Mouse (Mus musculus): Measurements from ENCODE around the gene Map3k6. TPM values are rescaled to one million over a fixed set of nuclear protein-coding genes. Genes with fewer than 3 reads are reported as not detected.

The Map3k6 gene
- total and polyA plus RNA-seq, 3 experiments, result 15.7 to 27.3 (median 16.3) TPM

DNA sequence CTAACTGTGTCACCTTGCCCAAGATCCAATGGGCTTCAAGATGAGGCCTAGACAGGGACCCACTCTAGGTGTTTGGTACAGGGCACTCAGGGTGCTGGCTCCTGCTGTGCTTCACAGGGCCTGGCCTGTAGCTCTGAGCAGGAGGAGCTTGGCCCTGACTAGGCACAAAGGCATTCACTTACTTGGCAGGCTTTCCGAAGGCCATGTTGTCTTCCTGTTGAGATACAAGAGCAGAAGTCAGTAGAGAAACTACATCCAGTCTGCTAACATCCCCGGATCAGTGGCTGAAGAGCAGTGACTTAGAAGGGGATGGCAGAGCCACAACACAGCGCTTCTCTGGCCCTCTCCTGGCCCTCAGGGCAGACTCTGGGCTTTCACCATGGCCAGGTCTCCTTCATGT is 29.0 kb downstream of the Map3k6 start:
- no peak overlapping the region for H3K9ac ChIP-seq (ENCODE audit: low read depth, low read length)
- peak; percentile 66 to 76 for DNase-seq
- WGBS, result 38% methylated on average over 3 of the region's 3 CpGs
- intact Hi-C loops (cut with DNase I), result no loop called here
- no peaks in the 10 kb centered on the region; the same call in 1 of the 2 replicates for H3K36me3 ChIP-seq (ENCODE audit: control insufficient read depth, insufficient read depth, low read length)
- H3K27me3 ChIP-seq (ENCODE audit: control insufficient read depth, insufficient read depth, low read length), result no peaks in the 10 kb centered on the region
- peaks cover 13% of the 10 kb centered on the region for H3K4me1 ChIP-seq (ENCODE audit: control insufficient read depth, insufficient read depth, low read length)
- TF ChIP-seq EP300 (IDR thresholded peaks at IDR 0.05; ENCODE audit: insufficient read depth, low read depth, low read length) (no peak), POLR2A (IDR thresholded peaks at IDR 0.05; ENCODE audit: insufficient read depth, low read depth, low read length) (no peak), CTCF (IDR thresholded peaks at IDR 0.05) (no peak)
- H3K4me3 ChIP-seq, result no peak overlapping the region
- peak overlapping the region; percentile 49 for H3K27ac ChIP-seq
- H3K79me2 ChIP-seq (replicated peaks; ENCODE audit: control insufficient read depth, insufficient read depth, low read length), result 0 out of 2 replicates have a peak, but pooled peaks cover under 1% of the 10 kb centered on the region

DNA sequence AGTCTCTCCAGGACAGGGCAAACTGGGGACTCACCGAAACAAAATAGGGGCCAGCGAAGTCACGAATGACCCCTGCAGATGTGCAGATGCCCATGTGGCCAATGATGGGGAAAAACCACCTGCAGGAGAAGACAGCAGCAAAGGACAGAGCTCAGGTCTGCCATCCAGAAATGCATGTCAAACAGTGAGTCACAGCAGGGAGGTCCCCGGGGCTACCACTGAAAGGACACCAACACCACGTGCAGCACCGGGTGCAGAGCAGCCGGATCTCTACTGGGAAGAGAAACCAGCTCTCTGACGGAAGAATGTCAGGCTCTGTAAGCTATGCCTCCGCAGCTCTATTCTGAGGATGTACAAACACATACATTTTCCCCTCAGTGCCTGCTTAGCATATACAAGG is 30.3 kb downstream of the Map3k6 start:
- Histone ChIP-seq H3K27ac (no peak overlapping the region), H3K36me3 (ENCODE audit: control insufficient read depth, insufficient read depth, low read length) (no peaks in the 10 kb centered on the region; the same call in 1 of the 2 replicates), H3K27me3 (ENCODE audit: control insufficient read depth, insufficient read depth, low read length) (no peaks in the 10 kb centered on the region), H3K4me3 (no peak overlapping the region), H3K9ac (ENCODE audit: low read depth, low read length) (no peak overlapping the region), H3K79me2 (replicated peaks; ENCODE audit: control insufficient read depth, insufficient read depth, low read length) (peaks cover 4% of the 10 kb centered on the region), H3K4me1 (ENCODE audit: control insufficient read depth, insufficient read depth, low read length) (peaks cover 12% of the 10 kb centered on the region)
- intact Hi-C loops (cut with DNase I), result no loop called here
- TF ChIP-seq POLR2A (IDR thresholded peaks at IDR 0.05; ENCODE audit: insufficient read depth, low read depth, low read length), result no peak
- TF ChIP-seq CTCF (IDR thresholded peaks at IDR 0.05), result no peak
- no peak for TF ChIP-seq EP300 (IDR thresholded peaks at IDR 0.05; ENCODE audit: insufficient read depth, low read depth, low read length)
- no peak for DNase-seq
- 84% methylated on average over 9 of the region's 9 CpGs for WGBS

DNA sequence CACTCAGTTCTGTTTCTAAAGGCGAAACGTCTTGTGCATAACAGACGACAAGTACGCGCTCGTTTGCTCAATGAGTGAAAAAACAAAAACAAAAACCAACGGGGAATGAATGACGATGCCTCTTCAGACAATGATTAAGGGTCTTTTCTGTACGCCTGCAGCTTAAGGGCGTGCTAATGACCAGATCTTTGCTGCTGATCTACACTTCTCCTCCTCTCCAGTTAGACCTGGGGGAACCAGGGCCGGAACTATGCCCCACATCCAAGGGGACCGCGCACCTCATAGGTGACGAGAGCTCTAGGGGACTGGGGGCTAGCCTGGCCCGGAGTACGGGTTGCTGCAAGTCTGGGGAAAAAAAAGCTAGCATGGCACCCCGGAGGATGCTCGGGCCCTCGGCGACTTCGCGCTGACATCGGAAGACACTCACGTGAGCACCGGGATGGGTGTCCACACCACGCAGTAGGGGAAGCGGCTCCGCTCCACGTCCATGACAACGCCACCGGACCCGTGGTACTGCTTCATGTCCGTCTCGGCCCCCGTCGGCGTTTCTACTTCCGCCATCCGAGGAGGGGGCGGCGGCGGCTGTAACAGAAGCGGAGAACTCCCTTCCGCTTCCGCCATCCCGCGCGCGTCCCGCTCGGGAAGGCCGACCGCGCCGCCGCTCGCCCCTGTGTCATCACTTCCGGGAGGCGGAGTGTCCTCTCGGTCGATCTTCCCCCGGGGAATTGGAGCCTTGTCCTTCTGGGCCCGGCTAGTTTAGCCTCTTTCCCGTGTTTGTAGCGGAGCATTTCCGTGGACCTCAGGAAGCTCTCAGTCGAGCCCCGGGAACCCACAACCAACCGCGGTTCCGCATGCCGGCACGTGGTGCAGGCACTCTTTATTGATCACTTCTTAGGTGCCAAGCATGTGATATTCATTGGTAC is 36.7 kb downstream of the Map3k6 start, which contains the start of gene Tmem222:
Gene Tmem222 (minus strand): TSS at position 689 of the 923 bp plus-strand sequence.
- Histone ChIP-seq H3K79me2 (replicated peaks; ENCODE audit: control insufficient read depth, insufficient read depth, low read length) (peaks cover 4% of the 10 kb centered on the region), H3K4me3 (peak within 1 kb of the TSS; percentile 85), H3K4me1 (ENCODE audit: control insufficient read depth, insufficient read depth, low read length) (peaks cover 7% of the 10 kb centered on the region), H3K9ac (ENCODE audit: low read depth, low read length) (peak within 1 kb of the TSS; percentile 83), H3K27me3 (ENCODE audit: control insufficient read depth, insufficient read depth, low read length) (no peaks in the 10 kb centered on the region), H3K27ac (peak within 1 kb of the TSS; percentile 70), H3K36me3 (ENCODE audit: control insufficient read depth, insufficient read depth, low read length) (no peaks in the 10 kb centered on the region)
- under 1% methylated on average over 73 of the region's 73 CpGs for WGBS
- DNase-seq, result peak; percentile 96 to 98
- peak; percentile 85 for TF ChIP-seq EP300 (IDR thresholded peaks at IDR 0.05; ENCODE audit: insufficient read depth, low read depth, low read length)
- TF ChIP-seq POLR2A (IDR thresholded peaks at IDR 0.05; ENCODE audit: insufficient read depth, low read depth, low read length), result 0 out of 2 replicates have a peak, but pooled peaks have one; percentile 66
- TF ChIP-seq CTCF (IDR thresholded peaks at IDR 0.05), result no peak
- intact Hi-C loops (cut with DNase I), result loop anchor here (2.0 kb wide), 1 partner anchor 61 kb away; no protein-coding TSS in a partner anchor

- Histone ChIP-seq H3K9ac (ENCODE audit: low read depth, low read length) (peak overlapping the region; percentile 83; the same call in 1 of the 2 replicates), H3K27me3 (ENCODE audit: control insufficient read depth, insufficient read depth, low read length) (no peaks in the 10 kb centered on the region), H3K27ac (peak overlapping the region; percentile 70), H3K36me3 (ENCODE audit: control insufficient read depth, insufficient read depth, low read length) (no peaks in the 10 kb centered on the region), H3K4me3 (peak overlapping the region; percentile 85), H3K79me2 (replicated peaks; ENCODE audit: control insufficient read depth, insufficient read depth, low read length) (peaks cover 4% of the 10 kb centered on the region), H3K4me1 (ENCODE audit: control insufficient read depth, insufficient read depth, low read length) (peaks cover 8% of the 10 kb centered on the region)
- DNase-seq, result no peak
- no peak for TF ChIP-seq POLR2A (IDR thresholded peaks at IDR 0.05; ENCODE audit: insufficient read depth, low read depth, low read length)
- TF ChIP-seq EP300 (IDR thresholded peaks at IDR 0.05; ENCODE audit: insufficient read depth, low read depth, low read length), result no peak
- no peak for TF ChIP-seq CTCF (IDR thresholded peaks at IDR 0.05)
- 9% methylated on average over 6 of the region's 6 CpGs for WGBS
- intact Hi-C loops (cut with DNase I), result loop anchor here (2.0 kb wide), 1 partner anchor 61 kb away; no protein-coding TSS in a partner anchor
Observed at GRCm38 (mm10) chr4:133278067-133278466, 37.4 kb downstream of the Map3k6 start.

DNA sequence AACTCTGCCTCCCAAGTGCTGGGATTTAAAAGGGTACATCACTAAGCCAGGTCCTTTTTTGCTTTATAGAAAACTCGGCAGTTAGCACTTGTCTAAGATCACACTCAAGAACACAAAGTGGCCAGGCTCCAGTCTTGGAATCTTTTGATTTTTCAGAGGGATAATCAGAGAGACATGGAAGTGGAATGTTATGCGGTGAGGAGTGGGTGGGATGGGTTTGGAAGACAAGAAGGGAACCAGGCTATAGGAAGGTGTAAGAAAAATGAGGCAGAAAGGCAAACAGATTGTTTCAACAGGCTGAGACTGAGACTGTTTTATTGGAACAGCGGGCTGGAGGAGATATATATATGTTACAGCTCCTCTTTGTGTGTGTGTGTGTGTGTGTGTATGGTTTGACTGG is 37.9 kb downstream of the Map3k6 start:
- Histone ChIP-seq H3K9ac (ENCODE audit: low read depth, low read length) (no peak overlapping the region), H3K4me3 (no peak overlapping the region; the same call in 1 of the 2 replicates), H3K27me3 (ENCODE audit: control insufficient read depth, insufficient read depth, low read length) (no peaks in the 10 kb centered on the region), H3K79me2 (replicated peaks; ENCODE audit: control insufficient read depth, insufficient read depth, low read length) (peaks cover 4% of the 10 kb centered on the region), H3K4me1 (ENCODE audit: control insufficient read depth, insufficient read depth, low read length) (peaks cover 8% of the 10 kb centered on the region), H3K27ac (peak overlapping the region; percentile 70), H3K36me3 (ENCODE audit: control insufficient read depth, insufficient read depth, low read length) (no peaks in the 10 kb centered on the region)
- intact Hi-C loops (cut with DNase I), result loop anchor here (2.0 kb wide), 1 partner anchor 60 kb away; no protein-coding TSS in a partner anchor
- WGBS, result 74% methylated on average over 3 of the region's 3 CpGs
- TF ChIP-seq EP300 (IDR thresholded peaks at IDR 0.05; ENCODE audit: insufficient read depth, low read depth, low read length) (no peak), POLR2A (IDR thresholded peaks at IDR 0.05; ENCODE audit: insufficient read depth, low read depth, low read length) (no peak), CTCF (IDR thresholded peaks at IDR 0.05) (no peak)
- DNase-seq, result no peak

All from heart, adult 2 months (tissue).